Mouse (Mus musculus): ENCODE data around the gene Tmem107. TPM values are rescaled to one million over a fixed set of nuclear protein-coding genes. Genes with fewer than 3 reads are reported as not detected.

Tmem107 gene
- 62.9 and 70.0 TPM in 2 replicates for polyA plus RNA-seq (2015; fragmentation: Nextera tagmentation; extraction: Ambion mirVana)

DNA sequence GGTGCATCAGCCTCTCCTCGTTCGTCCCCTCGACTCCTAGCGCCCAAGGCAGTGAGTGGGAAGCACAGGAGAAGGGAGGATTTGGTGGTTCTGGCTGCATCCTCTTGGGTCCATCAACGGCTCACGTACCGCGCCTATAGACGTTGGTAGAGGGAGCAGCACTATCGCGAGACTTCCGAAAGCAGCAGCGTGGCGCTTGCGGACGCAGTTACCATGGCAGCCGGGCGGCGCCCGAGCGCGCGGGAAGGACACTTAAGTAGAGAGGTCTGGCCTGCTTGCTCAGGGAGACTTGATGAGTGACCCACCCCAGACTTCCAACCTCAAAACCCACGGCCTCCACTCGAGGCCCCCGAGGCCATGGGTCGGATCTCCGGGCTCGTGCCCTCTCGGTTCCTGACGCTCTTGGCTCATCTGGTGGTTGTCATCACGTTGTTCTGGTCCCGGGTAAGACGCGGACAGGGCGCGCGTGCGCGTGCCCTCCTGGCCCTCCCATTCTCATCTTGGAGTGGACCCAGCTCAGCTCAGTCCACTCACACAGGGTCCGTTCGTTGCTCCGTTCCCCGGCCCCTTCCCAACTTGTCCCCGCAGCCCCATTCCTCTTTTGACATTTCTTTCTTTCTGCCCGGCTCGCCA is at the start of gene Tmem107:
Tmem107 (plus strand) TSS at position 217 of the 633 bp plus-strand sequence.
- H3K4me1 ChIP-seq (ENCODE audit: insufficient read depth, low read depth, low read length): peaks cover 17% of the 10 kb centered on the region
- peak; percentile 89 for ATAC-seq

GRCm38 (mm10) chr11:69026562-69026961 is 44.0 kb upstream of the Tmem107 start:
- TF ChIP-seq CTCF (IDR thresholded peaks at IDR 0.05) (no peak), EP300 (IDR thresholded peaks at IDR 0.05) (no peak)
- Histone ChIP-seq H3K27me3 (replicated peaks; ENCODE audit: insufficient read depth, low read length) (no peaks in the 10 kb centered on the region), H3K4me3 (ENCODE audit: low read depth, low read length) (no peak overlapping the region), H3K9ac (replicated peaks; ENCODE audit: low read depth) (no peak overlapping the region), H3K36me3 (ENCODE audit: insufficient read depth, low read length) (peaks cover 35% of the 10 kb centered on the region; the same call in 1 of the 2 replicates), H3K27ac (ENCODE audit: low read length) (no peak overlapping the region), H3K4me2 (replicated peaks; ENCODE audit: low read depth, low read length) (no peak overlapping the region), H3K4me1 (ENCODE audit: insufficient read depth, low read depth, low read length) (no peaks in the 10 kb centered on the region), H3K9me3 (ENCODE audit: low read length) (no peaks in the 10 kb centered on the region)
- no peak for ATAC-seq
- no peak for DNase-seq (ENCODE audit: low spot score)
- 84% methylated on average over 3 of the region's 3 CpGs for WGBS

More for the DNA sequence above, at the start of gene Tmem107:
- peak; percentile 97 for DNase-seq (ENCODE audit: low spot score)
- H3K9ac ChIP-seq (replicated peaks; ENCODE audit: low read depth): peak within 1 kb of the TSS; percentile 59
- H3K27me3 ChIP-seq (replicated peaks; ENCODE audit: insufficient read depth, low read length): no peaks in the 10 kb centered on the region
- peak within 1 kb of the TSS; percentile 79 for H3K27ac ChIP-seq (ENCODE audit: low read length)
- H3K36me3 ChIP-seq (ENCODE audit: insufficient read depth, low read length): no peaks in the 10 kb centered on the region
- TF ChIP-seq EP300 (IDR thresholded peaks at IDR 0.05) (no peak), CTCF (IDR thresholded peaks at IDR 0.05) (peak; percentile 42; the same call in 1 of the 2 replicates)
- peak within 1 kb of the TSS; percentile 79 for H3K4me2 ChIP-seq (replicated peaks; ENCODE audit: low read depth, low read length)
- under 1% methylated on average over 45 of the region's 47 CpGs for WGBS
- H3K9me3 ChIP-seq (ENCODE audit: low read length): no peaks in the 10 kb centered on the region
- peak within 1 kb of the TSS; percentile 45 for H3K4me3 ChIP-seq (ENCODE audit: low read depth, low read length)

- TF ChIP-seq CTCF (IDR thresholded peaks at IDR 0.05) (peak; percentile 48), EP300 (IDR thresholded peaks at IDR 0.05) (no peak)
- DNase-seq (ENCODE audit: low spot score): no peak
- WGBS: 76% methylated on average over 2 of the region's 2 CpGs
- Histone ChIP-seq H3K4me3 (ENCODE audit: low read depth, low read length) (no peak overlapping the region), H3K4me2 (replicated peaks; ENCODE audit: low read depth, low read length) (no peak overlapping the region), H3K4me1 (ENCODE audit: insufficient read depth, low read depth, low read length) (no peaks in the 10 kb centered on the region), H3K27ac (ENCODE audit: low read length) (no peak overlapping the region), H3K9me3 (ENCODE audit: low read length) (no peaks in the 10 kb centered on the region), H3K27me3 (replicated peaks; ENCODE audit: insufficient read depth, low read length) (no peaks in the 10 kb centered on the region), H3K9ac (replicated peaks; ENCODE audit: low read depth) (no peak overlapping the region), H3K36me3 (ENCODE audit: insufficient read depth, low read length) (peaks cover 22% of the 10 kb centered on the region; the same call in 1 of the 2 replicates)
- no peak for ATAC-seq
Observed at GRCm38 (mm10) chr11:69028805-69029204, 41.8 kb upstream of the Tmem107 start.

DNA sequence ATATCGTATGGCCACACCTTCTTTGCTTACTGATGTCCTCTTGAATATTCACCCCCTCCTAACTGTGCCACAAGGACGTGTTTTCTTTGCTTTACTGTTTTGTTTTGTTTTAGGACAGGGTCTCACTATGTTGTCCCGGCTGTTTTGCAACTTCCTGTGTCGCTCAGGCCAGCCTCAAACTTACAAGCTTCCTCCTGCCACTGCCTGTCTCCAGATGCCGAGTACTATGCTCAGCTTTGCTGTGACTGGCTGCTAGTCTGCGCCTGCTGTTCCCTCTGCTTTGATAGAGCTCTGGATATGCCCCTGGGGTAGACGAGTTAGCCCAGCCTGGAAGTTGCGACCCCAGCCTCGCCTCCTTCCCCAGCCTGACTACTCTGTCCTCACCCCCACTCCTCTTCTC is 37.1 kb upstream of the Tmem107 start:
- H3K9me3 ChIP-seq (ENCODE audit: low read length): no peaks in the 10 kb centered on the region
- H3K9ac ChIP-seq (replicated peaks; ENCODE audit: low read depth): no peak overlapping the region
- ATAC-seq: no peak
- WGBS: 57% methylated on average over 9 of the region's 9 CpGs
- no peak overlapping the region for H3K4me3 ChIP-seq (ENCODE audit: low read depth, low read length)
- DNase-seq (ENCODE audit: low spot score): no peak
- H3K27me3 ChIP-seq (replicated peaks; ENCODE audit: insufficient read depth, low read length): no peaks in the 10 kb centered on the region
- H3K4me2 ChIP-seq (replicated peaks; ENCODE audit: low read depth, low read length): no peak overlapping the region
- TF ChIP-seq EP300 (IDR thresholded peaks at IDR 0.05) (no peak), CTCF (IDR thresholded peaks at IDR 0.05) (no peak)
- no peaks in the 10 kb centered on the region; the same call in 1 of the 2 replicates for H3K4me1 ChIP-seq (ENCODE audit: insufficient read depth, low read depth, low read length)
- H3K36me3 ChIP-seq (ENCODE audit: insufficient read depth, low read length): peaks cover 8% of the 10 kb centered on the region; the same call in 1 of the 2 replicates
- H3K27ac ChIP-seq (ENCODE audit: low read length): no peak overlapping the region; the same call in 1 of the 2 replicates

DNA sequence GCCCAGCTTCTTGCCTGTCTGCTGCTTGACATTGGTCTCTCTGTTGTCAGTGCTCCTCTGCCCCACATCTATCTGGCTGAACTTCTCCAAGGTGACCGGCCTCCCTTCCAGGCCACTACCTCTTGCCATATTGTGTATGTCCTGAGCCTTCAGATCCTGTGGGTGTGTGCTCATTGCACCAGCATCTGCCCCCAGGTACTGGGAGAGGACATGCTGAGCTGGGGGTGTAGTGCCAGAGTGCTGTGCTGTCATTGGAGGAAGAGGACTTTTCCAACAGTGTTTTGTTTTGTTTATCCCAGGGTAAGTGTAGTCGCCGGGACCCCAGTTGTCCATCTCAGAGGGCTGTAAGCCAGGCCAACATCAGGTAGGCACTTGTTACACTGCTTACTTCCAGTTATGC is 36.0 kb upstream of the Tmem107 start:
- peaks cover 8% of the 10 kb centered on the region; the same call in 1 of the 2 replicates for H3K36me3 ChIP-seq (ENCODE audit: insufficient read depth, low read length)
- no peak overlapping the region for H3K4me3 ChIP-seq (ENCODE audit: low read depth, low read length)
- H3K9me3 ChIP-seq (ENCODE audit: low read length): no peaks in the 10 kb centered on the region

GRCm38 (mm10) chr11:69035411-69035810 is 35.2 kb upstream of the Tmem107 start:
- Histone ChIP-seq H3K36me3 (ENCODE audit: insufficient read depth, low read length) (peaks cover 8% of the 10 kb centered on the region; the same call in 1 of the 2 replicates), H3K9ac (replicated peaks; ENCODE audit: low read depth) (no peak overlapping the region)

More for the DNA sequence above, 36.0 kb upstream of the Tmem107 start:
- 90% methylated on average over 3 of the region's 3 CpGs for WGBS
- H3K27ac ChIP-seq (ENCODE audit: low read length): no peak overlapping the region
- H3K4me2 ChIP-seq (replicated peaks; ENCODE audit: low read depth, low read length): no peak overlapping the region
- no peak for ATAC-seq
- no peak overlapping the region for H3K9ac ChIP-seq (replicated peaks; ENCODE audit: low read depth)
- TF ChIP-seq EP300 (IDR thresholded peaks at IDR 0.05) (no peak), CTCF (IDR thresholded peaks at IDR 0.05) (no peak)
- no peaks in the 10 kb centered on the region for H3K27me3 ChIP-seq (replicated peaks; ENCODE audit: insufficient read depth, low read length)
- H3K4me1 ChIP-seq (ENCODE audit: insufficient read depth, low read depth, low read length): peaks cover 6% of the 10 kb centered on the region
- no peak for DNase-seq (ENCODE audit: low spot score)

More at GRCm38 (mm10) chr11:69035411-69035810, 35.2 kb upstream of the Tmem107 start:
- DNase-seq (ENCODE audit: low spot score) (no peak), ATAC-seq (no peak)
- no peak overlapping the region for H3K27ac ChIP-seq (ENCODE audit: low read length)
- H3K27me3 ChIP-seq (replicated peaks; ENCODE audit: insufficient read depth, low read length): no peaks in the 10 kb centered on the region
- peak overlapping the region; percentile 29; the same call in 1 of the 2 replicates for H3K4me2 ChIP-seq (replicated peaks; ENCODE audit: low read depth, low read length)
- no peak for TF ChIP-seq CTCF (IDR thresholded peaks at IDR 0.05)
- no peak for TF ChIP-seq EP300 (IDR thresholded peaks at IDR 0.05)
- H3K4me1 ChIP-seq (ENCODE audit: insufficient read depth, low read depth, low read length): peaks cover 6% of the 10 kb centered on the region
- 86% methylated on average over 9 of the region's 9 CpGs for WGBS
- H3K4me3 ChIP-seq (ENCODE audit: low read depth, low read length): no peak overlapping the region
- no peaks in the 10 kb centered on the region for H3K9me3 ChIP-seq (ENCODE audit: low read length)
